Mouse (Mus musculus) activated CD4-positive, CD25-positive, alpha-beta regulatory T cell, adult 4 months (primary cell): ENCODE measurements around the gene Lpp. TPM values are rescaled to one million over a fixed set of nuclear protein-coding genes. Genes with fewer than 3 reads are reported as not detected.
"Not testable (repeated sequence)": the region's sequence is repeated elsewhere in the genome, so short reads cannot be mapped to it uniquely, and the experiment has no call there.

ENCODE experiments used
- ATAC-seq: one replicate; pipeline ENCODE4 v1.8.0; 2017
- polyA plus RNA-seq, 2 experiments: library from polyadenylated mRNA; unstranded; fragments of 100-300 nt; shearing (Covaris generic); gene quantifications; one replicate each; pipeline ENCODE4 v1.2.1; 2017

Lpp gene
- polyA plus RNA-seq, 2 experiments from 2014 or later = 15.5 to 16.8 TPM

DNA sequence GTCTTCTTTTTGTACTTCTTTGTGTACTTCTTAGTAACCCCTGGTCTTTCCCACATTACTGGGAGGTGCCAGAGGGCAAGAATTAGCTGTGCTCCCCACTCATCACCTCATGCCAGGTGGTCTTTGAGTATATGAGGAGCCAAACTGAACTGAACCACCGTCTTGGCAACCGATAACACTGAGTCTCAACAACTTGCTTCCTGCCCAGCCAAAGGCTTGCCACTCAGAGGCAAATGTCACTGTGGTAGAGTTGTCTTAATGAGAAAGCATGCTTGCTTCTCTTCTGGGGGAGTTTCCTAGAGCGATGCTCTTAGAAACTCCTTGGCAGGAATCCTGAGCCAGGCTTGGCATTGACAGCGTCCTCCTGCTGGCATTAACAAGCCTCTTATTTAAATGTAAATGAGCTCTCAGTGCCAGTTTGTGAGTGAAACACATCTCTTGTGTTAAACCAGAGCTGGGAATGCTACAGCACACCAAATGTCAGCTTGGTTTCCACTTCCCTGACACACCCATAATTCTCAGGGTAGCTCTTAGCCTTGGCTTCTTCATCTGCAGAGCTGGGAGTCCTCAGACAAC, 623.0 kb downstream of the Lpp start:
- ATAC-seq = no peak

DNA sequence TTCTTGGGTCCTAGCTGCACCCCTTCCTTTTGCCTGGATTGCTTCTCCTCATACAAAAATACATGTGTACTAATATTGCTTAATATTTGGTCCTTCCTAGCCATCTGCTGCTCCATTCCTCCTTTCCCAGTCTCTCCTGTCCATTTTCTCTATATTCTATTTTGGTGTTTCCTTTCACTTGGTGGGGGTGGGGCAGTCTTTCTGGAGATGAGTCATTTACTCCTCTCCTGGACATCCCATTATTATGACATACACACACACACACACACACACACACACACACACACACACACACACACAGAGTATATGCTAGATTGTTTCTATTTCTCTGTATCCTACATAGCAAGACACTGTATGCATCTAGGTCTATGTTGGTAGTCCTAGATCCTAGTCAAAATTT, 623.7 kb downstream of the Lpp start:
- ATAC-seq = no peak

DNA sequence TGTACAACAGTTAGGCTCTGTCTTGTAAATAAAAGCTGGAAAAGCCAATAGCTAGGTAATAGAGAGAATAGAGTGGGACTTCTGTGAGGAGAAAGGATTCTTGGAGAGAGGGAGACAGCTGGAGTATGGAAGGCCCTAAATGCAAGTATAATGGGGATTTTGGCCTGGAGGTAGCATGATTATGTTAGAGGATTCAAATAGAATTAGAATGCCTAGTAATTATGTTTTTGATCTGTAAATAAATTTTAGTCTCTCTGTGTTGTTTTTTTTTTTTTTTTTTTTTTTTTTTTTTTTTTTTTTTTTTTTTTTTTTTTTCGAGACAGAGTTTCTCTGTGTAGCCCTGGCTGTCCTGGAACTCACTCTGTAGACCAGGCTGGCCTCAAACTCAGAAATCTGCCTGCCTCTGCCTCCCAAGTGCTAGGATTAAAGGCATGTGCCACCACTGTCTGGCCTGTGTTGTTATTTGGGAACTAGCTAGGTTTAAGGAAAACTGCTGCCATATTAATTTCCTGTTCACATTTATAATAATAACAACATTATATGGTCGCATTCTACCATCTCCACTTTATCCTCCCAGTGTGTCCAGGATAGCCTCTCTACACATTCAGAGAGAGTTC, 628.5 kb downstream of the Lpp start:
- not testable (repeated sequence) for ATAC-seq

DNA sequence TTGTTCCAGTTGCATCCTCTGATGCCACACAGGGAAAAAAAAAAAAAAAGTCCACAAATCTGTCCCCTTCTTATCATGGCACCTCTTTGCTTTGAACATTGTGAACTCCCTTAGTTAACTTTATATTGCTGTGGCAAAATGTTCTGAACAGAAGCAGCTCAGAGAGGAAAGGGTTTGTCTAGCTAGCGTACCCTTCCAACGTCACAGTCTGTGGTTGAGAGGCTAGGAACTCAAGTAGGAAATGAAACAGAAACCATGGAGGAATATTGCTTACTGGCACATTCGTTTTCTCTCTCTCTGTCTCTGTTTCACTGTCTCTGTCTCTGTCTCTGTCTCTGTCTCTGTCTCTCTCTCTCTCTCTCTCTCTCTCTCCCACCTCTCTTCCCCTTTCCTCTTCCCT, 631.3 kb downstream of the Lpp start:
- ATAC-seq = peak; percentile 72

DNA sequence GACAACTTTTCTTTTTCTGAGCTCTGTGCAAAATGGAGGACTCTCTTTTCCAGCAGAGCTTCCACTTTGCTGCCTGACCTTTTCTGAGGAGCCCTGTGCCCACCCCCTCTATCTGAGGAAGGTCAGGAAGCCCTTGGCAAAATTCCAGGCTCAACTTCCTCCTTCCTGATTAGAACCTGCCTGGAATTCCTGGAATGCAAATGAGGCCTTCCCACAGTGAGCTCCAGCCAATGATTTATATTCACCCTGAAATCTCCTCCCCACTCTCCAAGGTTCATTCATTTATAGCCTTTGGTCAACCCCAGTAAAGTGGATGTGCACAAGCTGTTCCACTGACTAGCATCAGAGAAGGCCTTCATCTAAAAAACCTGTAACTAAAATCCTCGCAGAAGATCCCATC, 632.9 kb downstream of the Lpp start:
- no peak for ATAC-seq

DNA sequence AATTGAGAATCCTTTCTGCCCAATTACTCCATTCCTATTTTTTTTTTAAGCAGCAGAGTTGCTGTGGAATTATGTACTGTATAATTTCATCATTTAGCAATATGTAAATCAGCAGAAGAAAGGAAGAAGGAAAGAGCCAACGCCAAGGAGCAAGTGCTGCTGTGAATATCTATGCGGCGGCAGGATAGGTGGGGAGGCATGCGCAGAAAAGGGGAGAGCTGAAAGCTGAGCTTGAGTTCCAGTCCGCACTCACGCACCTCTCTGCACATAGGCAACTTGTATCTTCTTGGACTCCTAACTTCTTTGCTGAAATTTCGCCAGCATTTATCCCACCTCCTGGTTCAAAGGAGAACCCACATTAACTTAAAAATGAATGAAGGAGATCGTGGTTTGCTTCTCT, 636.2 kb downstream of the Lpp start:
- no peak for ATAC-seq

DNA sequence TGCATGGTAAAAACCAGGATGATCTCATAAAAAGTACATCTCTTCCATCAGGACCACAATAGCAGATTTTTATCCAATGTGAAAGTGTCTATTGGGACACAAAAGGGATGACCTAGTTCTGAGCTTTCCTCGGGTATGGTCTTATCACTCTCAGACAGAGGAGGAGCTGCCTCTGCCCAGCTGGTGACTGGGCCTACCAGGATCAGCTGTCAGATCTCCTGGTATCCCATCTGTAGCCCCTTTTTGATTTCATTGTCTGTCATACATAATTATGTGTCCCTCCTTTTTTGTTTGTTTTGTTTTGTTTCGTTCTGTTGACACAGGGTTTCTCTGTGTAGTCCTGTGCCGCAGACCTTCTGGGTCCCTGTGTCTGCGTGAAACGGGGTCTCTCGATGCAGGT, 644.1 kb downstream of the Lpp start:
- ATAC-seq = no peak

DNA sequence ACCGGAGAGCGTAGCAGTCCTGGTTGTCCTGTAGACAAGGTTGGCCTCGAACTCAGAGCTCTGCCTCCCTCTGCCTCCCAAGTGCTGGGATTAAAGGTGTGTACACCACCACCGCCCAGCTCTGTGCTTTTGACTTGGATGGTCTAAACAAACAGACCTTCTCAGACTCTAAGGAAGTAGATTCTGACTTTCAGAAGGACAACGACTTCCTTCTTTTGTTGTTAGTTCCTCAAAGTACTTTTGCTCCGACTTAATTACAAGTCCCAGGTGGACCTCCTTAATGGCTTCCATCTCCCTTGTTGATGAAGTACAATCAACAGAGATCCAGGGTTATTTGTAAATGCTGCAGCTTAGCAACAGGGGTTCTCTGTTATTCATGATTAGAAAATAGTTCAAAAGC, 645.2 kb downstream of the Lpp start:
- no peak for ATAC-seq

DNA sequence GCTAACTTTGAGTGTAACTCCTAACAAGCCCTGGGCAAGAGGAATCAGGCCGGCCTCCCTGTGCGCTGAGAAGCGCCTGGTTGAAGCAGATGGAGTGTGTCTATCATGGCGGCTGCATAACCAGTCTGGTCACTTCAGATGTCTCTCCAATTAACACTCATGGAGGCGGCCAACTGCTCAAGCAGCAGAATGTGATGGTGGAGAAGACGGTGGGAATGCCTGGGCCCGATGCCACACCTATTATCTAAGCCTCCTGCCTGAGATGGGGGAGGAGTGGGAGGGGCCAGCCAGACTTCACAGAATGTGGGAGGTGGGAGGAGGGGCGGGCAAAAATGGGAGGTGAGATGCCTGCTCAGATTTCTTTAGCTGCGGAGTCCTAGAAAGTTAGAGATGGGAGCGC, 646.6 kb downstream of the Lpp start:
- ATAC-seq = no peak

DNA sequence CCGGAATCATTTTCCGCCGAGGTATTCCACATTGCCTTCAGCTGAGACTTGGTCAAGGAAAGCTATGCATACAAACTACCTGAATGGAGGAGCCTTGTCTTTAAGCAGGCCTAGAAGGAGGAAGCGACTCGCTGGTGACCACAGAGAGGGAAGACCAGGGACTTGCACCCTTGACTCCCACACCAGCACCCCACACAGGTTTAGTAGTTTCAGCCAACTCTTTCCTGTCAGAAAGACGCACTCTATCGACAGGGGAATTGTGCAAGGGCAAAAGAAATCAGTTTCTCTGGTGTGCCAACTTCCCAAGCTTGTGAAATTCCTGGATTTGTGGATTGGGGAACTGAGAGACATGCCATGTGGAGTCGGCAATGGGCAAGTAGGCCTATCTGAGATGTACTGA, 647.9 kb downstream of the Lpp start:
- no peak for ATAC-seq

DNA sequence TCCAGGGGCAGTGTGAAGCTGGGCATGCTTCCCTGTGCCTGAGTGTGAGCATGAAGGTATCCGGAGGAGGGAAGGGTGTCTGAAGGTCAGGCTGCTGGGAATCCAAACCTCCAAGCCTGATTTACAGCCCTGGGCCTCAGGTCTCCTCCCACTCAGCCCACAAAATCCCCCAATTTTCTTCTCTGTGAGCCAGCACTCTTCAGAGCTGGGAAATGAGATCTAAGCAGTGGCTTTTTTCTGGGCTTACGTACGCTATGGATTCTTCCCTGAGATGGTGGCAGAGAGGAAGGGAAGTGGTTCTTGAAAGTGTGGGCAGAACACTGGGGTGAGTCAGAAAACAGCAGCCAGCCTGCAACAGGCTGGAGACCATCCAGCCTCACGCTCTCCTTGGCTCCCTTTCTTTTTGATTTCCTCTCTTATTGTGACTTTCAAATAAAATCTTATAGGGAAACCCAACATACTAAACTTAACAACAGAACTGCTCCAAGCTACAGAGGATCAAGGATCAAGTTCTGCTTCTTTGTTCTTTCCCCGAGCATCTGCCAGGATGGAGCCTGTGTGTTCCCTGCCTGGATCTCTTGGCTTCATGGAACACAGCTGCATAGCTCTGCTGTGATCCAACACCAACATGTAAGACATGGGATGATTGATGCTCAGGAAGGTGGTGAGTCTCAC, 648.7 kb downstream of the Lpp start:
- no peak for ATAC-seq
